Mouse (Mus musculus) neural tube, embryonic 11.5 days (tissue): ENCODE data around the gene App. TPM values are rescaled to one million over a fixed set of nuclear protein-coding genes. Genes with fewer than 3 reads are reported as not detected.

Source experiments
- ATAC-seq: fragments of 200-750 bp; cut with Nextera tagmentation; 2 replicates; pipeline ENCODE4 v1.8.0; 2017; ENCODE audit warnings: moderate number of reproducible peaks, mild to moderate bottlenecking, moderate TSS enrichment, moderate library complexity; ENCODE audit not compliant: insufficient read depth, low FRiP score, low TSS enrichment
- DNase-seq: peaks from one replicate; pipeline ENCODE4 v3.0.0-alpha.2; 2015; ENCODE audit warnings: low spot score
- H3K27ac ChIP-seq: fragments of 300-500 bp; sonication (generic); 2 replicates; pipeline ENCODE4 v1.5.1; 2014; ENCODE audit warnings: low read depth, mild to moderate bottlenecking, low read length
- H3K27me3 ChIP-seq: fragments of 300-500 bp; sonication (generic); 2 replicates; pipeline ENCODE4 v1.6.1; 2014; ENCODE audit warnings: mild to moderate bottlenecking, low read length, mixed read lengths; ENCODE audit not compliant: control insufficient read depth, insufficient read depth
- H3K36me3 ChIP-seq: fragments of 300-500 bp; sonication (generic); 2 replicates; pipeline ENCODE4 v1.6.1; 2014; ENCODE audit warnings: mild to moderate bottlenecking, low read length, moderate library complexity, mixed read lengths; ENCODE audit not compliant: control insufficient read depth, insufficient read depth
- H3K4me1 ChIP-seq: fragments of 300-500 bp; sonication (generic); 2 replicates; pipeline ENCODE4 v1.6.1; 2014; ENCODE audit warnings: low read length, mixed read lengths; ENCODE audit not compliant: control insufficient read depth, insufficient read depth
- H3K4me2 ChIP-seq: fragments of 300-500 bp; sonication (generic); 2 replicates; pipeline ENCODE4 v1.6.1; 2014; ENCODE audit warnings: low read depth, mild to moderate bottlenecking, moderate library complexity
- H3K4me3 ChIP-seq: fragments of 300-500 bp; sonication (generic); 2 replicates; pipeline ENCODE4 v1.5.1; 2014; ENCODE audit warnings: low read depth, low read length
- H3K9ac ChIP-seq: fragments of 300-500 bp; sonication (generic); 2 replicates; pipeline ENCODE4 v1.6.1; 2014; ENCODE audit warnings: mild to moderate bottlenecking, low read length
- H3K9me3 ChIP-seq: fragments of 300-500 bp; sonication (generic); 2 replicates; pipeline ENCODE4 v1.6.1; 2016; ENCODE audit warnings: low read length; ENCODE audit not compliant: control insufficient read depth
- WGBS: fragments of 180-500 bp; shearing (Covaris S2); extraction: QIAGEN DNeasy Blood & Tissue Kit; methylation state at CpG from one replicate; pipeline ENCODE4 v1.1.7; 2014; 5-methylcytosine and 5-hydroxymethylcytosine counted together
- polyA plus RNA-seq: library from polyadenylated mRNA; unstranded; fragments of >200 nt; fragmentation: Nextera tagmentation; extraction: Ambion mirVana; gene quantifications from 2 replicates; pipeline ENCODE4 v1.2.1, GENCODE M21; 2014

App gene
- polyA plus RNA-seq, 1 experiment from 2014 or later: 210 TPM

DNA sequence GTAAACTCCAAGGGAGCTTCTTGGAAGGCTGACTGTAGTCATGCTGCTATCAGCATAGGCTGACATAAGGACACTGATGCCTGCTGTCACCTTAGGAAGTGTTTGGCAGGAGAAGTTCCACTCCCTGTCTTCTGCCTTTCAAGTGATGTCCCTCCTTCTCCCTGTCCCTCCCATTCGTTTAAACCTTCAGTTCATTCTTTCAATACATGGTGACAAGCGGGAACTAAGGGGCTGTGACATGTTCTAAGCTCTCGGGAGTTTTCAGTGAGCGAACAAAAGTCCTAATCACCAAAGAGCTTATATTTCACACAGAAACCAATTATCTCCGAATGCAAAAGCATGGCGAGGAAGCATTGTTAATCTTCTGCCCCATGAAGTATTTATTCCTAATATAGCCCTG is 77.2 kb downstream of the App start:
- Histone ChIP-seq H3K27ac (no peak overlapping the region), H3K36me3 (no peaks in the 10 kb centered on the region), H3K4me1 (peaks cover 7% of the 10 kb centered on the region; the same call in 1 of the 2 replicates), H3K4me3 (no peak overlapping the region), H3K9ac (no peak overlapping the region), H3K9me3 (no peaks in the 10 kb centered on the region), H3K27me3 (no peaks in the 10 kb centered on the region), H3K4me2 (no peak overlapping the region)
- 74% methylated on average over 6 of the region's 6 CpGs for WGBS
- DNase-seq: no peak
- ATAC-seq: no peak

DNA sequence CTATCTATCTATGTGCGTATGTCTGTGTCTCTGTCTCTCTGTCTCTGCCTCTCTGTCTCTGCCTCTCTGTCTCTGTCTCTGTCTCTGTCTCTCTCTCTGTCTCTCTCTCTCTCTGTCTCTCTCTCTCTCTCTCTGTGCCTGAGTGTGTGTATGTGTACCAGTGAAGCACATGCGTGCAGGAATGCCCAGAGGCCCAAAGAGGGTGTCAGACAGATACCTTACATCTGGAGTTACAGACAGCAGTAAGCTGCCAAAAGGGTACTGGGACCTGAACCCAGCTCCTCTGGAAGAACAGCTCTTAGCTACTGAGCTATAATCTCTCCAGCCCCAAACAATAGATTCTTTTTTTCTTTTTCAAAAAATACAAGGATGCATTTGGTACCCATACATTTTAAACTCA is 77.6 kb downstream of the App start:
- 100% methylated on average over 2 of the region's 2 CpGs for WGBS
- Histone ChIP-seq H3K4me2 (no peak overlapping the region), H3K27ac (no peak overlapping the region), H3K36me3 (no peaks in the 10 kb centered on the region), H3K9ac (no peak overlapping the region), H3K27me3 (no peaks in the 10 kb centered on the region), H3K4me3 (no peak overlapping the region), H3K9me3 (no peaks in the 10 kb centered on the region), H3K4me1 (peaks cover 7% of the 10 kb centered on the region; the same call in 1 of the 2 replicates)
- DNase-seq (no peak), ATAC-seq (no peak)

DNA sequence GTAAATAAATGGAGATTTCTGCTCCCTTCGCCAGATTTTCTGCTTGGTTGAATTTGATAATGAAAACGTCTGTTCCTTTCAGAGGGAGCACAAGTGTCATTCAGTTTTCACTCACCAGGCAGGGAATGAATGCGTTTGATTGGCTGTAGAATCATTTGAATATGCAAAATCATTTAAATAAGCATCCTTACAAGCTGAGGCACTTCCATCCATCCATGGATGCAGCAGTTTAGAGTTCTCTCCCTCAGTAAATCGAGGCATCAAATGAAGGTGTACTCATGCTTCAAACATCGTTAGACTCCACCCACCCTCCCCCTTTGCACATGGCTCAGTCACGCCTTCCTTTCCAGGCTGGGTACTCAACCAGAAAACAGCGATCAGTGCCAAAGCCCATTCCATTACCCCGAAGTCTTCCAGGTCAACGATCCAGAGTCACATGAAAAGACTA is 80.9 kb downstream of the App start:
- Histone ChIP-seq H3K4me3 (no peak overlapping the region), H3K36me3 (no peaks in the 10 kb centered on the region), H3K9me3 (no peaks in the 10 kb centered on the region), H3K27ac (no peak overlapping the region), H3K9ac (no peak overlapping the region), H3K4me2 (no peak overlapping the region), H3K4me1 (peaks cover 7% of the 10 kb centered on the region), H3K27me3 (no peaks in the 10 kb centered on the region)
- DNase-seq (peak; percentile 56), ATAC-seq (peak; percentile 84)
- 48% methylated on average over 9 of the region's 9 CpGs for WGBS

DNA sequence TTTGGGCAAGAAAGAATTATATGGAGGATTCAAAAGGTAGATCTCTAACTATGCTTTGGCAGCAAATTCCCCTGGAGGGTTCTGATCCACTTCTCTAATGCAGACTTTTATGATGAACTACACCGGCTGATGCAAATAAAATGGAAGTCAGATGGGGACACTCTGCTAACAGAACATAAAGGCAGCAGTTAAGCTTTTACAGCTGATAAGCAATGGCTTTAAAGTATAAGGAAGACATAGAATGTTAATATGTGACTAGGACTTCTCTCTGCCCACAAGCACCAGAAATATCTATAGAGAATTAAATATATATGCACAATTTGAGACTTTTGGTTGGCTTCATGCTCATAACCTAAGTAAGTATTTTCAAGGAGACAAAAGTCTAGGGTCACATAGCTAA is 81.4 kb downstream of the App start:
- H3K4me1 ChIP-seq: peaks cover 7% of the 10 kb centered on the region
- H3K27me3 ChIP-seq: no peaks in the 10 kb centered on the region
- H3K9me3 ChIP-seq: no peaks in the 10 kb centered on the region
- H3K4me2 ChIP-seq: no peak overlapping the region
- no peak overlapping the region for H3K27ac ChIP-seq
- ATAC-seq: no peak
- no peaks in the 10 kb centered on the region for H3K36me3 ChIP-seq
- 76% methylated on average over 1 of the region's 1 CpGs for WGBS
- no peak overlapping the region for H3K9ac ChIP-seq
- DNase-seq: no peak
- no peak overlapping the region for H3K4me3 ChIP-seq

DNA sequence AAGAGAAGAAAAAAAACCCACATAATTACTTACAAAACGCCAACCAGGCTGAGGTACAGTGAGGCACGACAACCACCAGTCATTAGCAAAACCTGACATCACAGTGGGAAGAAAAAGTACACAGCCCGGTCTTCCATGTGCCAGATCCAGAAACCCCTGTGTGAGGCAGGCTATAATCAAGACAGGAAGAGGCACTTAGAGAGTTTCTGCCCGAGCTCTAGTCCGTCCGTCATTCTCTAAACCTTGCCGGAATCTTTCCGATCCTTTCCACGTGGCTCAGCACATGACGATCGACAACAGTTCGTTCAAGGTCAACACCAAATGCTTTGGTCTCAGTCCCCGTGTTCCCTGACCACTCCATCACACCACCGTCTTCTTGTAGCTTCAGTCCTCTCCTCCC is 82.6 kb downstream of the App start:
- no peaks in the 10 kb centered on the region for H3K36me3 ChIP-seq
- H3K9ac ChIP-seq: no peak overlapping the region
- H3K9me3 ChIP-seq: no peaks in the 10 kb centered on the region
- H3K4me2 ChIP-seq: no peak overlapping the region
- 82% methylated on average over 14 of the region's 14 CpGs for WGBS
- no peak overlapping the region for H3K4me3 ChIP-seq
- peaks cover 7% of the 10 kb centered on the region for H3K4me1 ChIP-seq
- no peak overlapping the region for H3K27ac ChIP-seq
- no peaks in the 10 kb centered on the region for H3K27me3 ChIP-seq
- ATAC-seq: no peak
- no peak for DNase-seq

DNA sequence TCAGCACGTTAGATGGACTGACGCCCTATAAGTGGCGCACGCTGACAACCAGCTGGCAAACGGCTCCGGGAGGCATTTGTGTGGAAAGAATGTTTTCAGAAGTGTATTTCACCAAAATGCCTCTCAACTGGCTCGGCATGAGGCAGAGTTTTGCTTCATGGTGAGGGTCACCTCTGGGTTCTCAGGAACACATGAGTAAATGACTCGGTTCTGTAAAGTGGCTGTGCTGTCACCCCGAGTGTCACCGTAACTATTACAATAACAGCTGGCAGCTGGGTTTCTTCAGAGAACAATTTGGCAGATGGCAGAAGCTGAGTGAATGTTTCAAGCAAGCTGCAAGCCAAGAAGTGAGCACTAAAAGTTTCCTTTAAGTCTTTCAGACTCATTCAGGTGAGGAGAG is 85.4 kb downstream of the App start:
- Histone ChIP-seq H3K36me3 (no peaks in the 10 kb centered on the region), H3K9ac (no peak overlapping the region), H3K4me1 (peaks cover 7% of the 10 kb centered on the region), H3K9me3 (no peaks in the 10 kb centered on the region), H3K27me3 (no peaks in the 10 kb centered on the region), H3K4me2 (no peak overlapping the region), H3K4me3 (no peak overlapping the region), H3K27ac (no peak overlapping the region)
- DNase-seq: no peak
- no peak for ATAC-seq
- 55% methylated on average over 10 of the region's 10 CpGs for WGBS

DNA sequence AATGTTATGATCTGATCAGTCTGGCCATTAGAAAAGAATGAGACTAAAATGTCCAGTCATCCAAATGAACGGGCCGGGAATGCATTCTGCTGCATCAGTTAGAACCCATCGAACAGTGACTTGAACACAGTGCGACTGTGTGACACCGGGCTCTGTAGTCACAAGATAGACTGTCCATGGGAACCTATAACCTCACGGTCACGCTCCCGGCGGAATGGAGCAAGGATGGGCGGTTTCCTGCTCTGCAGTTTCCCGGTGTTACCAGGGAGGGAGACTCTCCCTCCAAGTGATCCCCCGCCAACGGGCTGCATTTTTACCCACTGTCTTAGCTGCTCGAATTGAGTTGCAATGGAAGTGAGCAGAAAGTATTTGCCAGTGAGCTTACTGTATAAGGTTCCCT is 87.3 kb downstream of the App start:
- no peaks in the 10 kb centered on the region for H3K9me3 ChIP-seq
- H3K36me3 ChIP-seq: no peaks in the 10 kb centered on the region
- H3K4me3 ChIP-seq: no peak overlapping the region
- no peak overlapping the region for H3K4me2 ChIP-seq
- ATAC-seq (no peak), DNase-seq (no peak)
- H3K27me3 ChIP-seq: no peaks in the 10 kb centered on the region
- H3K4me1 ChIP-seq: no peaks in the 10 kb centered on the region; the same call in 1 of the 2 replicates
- 87% methylated on average over 14 of the region's 14 CpGs for WGBS
- no peak overlapping the region for H3K9ac ChIP-seq
- no peak overlapping the region for H3K27ac ChIP-seq

DNA sequence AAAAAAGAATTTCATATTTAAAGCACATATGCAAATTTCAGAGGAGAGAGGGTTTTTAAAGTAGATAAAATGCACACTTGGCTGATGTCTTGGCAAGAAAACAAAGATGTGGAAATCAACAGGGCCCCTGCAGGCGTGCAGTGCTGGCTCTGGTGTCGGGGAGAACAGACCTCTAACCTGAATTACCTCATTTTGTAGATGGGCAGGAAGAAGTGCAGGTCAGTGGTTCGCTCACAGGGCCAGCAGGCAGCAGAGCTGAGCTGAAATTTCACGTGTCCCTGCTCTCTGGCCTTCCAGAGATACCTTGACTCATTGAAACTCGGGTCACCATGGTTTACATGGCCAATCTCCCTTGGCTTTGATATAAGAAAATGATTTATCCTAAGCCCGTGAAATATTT is 87.7 kb downstream of the App start:
- DNase-seq (no peak), ATAC-seq (no peak)
- no peak overlapping the region for H3K4me3 ChIP-seq
- H3K9ac ChIP-seq: no peak overlapping the region
- 86% methylated on average over 6 of the region's 6 CpGs for WGBS
- no peak overlapping the region for H3K4me2 ChIP-seq
- H3K4me1 ChIP-seq: no peaks in the 10 kb centered on the region; the same call in 1 of the 2 replicates
- no peaks in the 10 kb centered on the region for H3K36me3 ChIP-seq
- H3K9me3 ChIP-seq: no peaks in the 10 kb centered on the region
- no peaks in the 10 kb centered on the region for H3K27me3 ChIP-seq
- no peak overlapping the region for H3K27ac ChIP-seq

DNA sequence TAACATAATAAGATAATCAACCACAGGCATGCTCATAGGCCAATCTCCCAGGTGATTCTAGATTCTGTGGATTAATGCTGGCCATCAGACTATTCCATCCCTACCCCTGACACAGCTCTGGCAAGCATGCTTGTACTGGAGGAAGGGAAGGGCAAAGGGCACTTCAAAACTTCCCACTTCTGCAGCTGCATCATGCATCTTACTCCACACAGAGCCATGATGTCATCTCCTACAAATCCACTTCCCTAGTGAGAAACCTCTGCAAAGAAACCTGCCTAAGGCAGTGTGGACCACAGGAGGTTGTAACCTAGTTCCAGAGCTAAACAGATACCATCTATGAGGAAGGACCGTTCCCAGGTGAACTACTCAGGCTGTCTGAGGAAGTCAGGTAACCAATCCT is 89.4 kb downstream of the App start:
- 93% methylated on average over 1 of the region's 1 CpGs for WGBS
- H3K4me1 ChIP-seq: no peaks in the 10 kb centered on the region; the same call in 1 of the 2 replicates

More for the DNA sequence above, 89.4 kb downstream of the App start:
- no peak overlapping the region for H3K27ac ChIP-seq
- no peaks in the 10 kb centered on the region for H3K9me3 ChIP-seq
- no peak for DNase-seq
- H3K9ac ChIP-seq: no peak overlapping the region
- H3K36me3 ChIP-seq: no peaks in the 10 kb centered on the region; the same call in none of the 2 replicates
- no peaks in the 10 kb centered on the region for H3K27me3 ChIP-seq
- no peak overlapping the region for H3K4me3 ChIP-seq
- H3K4me2 ChIP-seq: no peak overlapping the region
- no peak for ATAC-seq
